Mouse (Mus musculus) liver, postnatal 0 days (tissue): ENCODE results near the gene Ap1g1.

Experiments
- CTCF ChIP-seq: sonication (generic); IDR thresholded peaks from 2 replicates; pipeline ENCODE4 v1.5.1; 2016; ENCODE audit warnings: antibody characterized with exemption, low read depth
- EP300 ChIP-seq: IDR thresholded peaks from 2 replicates; pipeline ENCODE4 v1.6.1; 2016; ENCODE audit warnings: antibody characterized with exemption, low read depth, mild to moderate bottlenecking

GRCm38 (mm10) chr8:109759426-109759825 is 18.9 kb upstream of the Ap1g1 start:
- no peak for TF ChIP-seq EP300
- TF ChIP-seq CTCF: no peak
